In the genomic region with DNA sequence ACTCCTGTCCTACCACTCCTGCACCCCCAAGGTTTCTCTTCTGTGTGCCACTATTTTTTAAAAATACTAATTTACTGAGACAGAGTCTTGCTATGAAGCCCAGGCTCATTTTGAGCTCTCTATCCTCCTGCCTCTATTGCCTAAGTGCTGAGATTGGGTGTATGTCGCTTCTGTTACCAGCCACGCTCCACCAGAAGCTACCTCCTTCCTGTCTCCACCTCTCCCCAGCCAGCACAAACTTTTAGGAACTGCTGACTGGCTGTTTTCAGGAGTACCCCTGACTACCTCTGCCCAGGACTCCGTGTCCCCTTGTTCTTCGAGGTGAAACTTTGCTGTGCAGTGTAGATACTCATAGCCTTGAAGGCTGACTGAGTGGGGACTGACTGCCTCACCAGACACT, we compare ENCODE assay signal across 8 mouse cellular contexts. TPM values are rescaled to one million over a fixed set of nuclear protein-coding genes. Genes with fewer than 3 reads are reported as not detected.
DNase-seq lines count a peak whose midpoint lies in the region; ATAC-seq and TF ChIP-seq lines count a peak whose summit lies in the region.
"Not testable (repeated sequence)": the region's sequence is repeated elsewhere in the genome, so short reads cannot be mapped to it uniquely, and the experiment has no call there.

No protein-coding gene starts in this region.

- H3K4me3 ChIP-seq in forebrain, embryonic 12.5 days (replicated peaks); heart, embryonic 15.5 days; limb, embryonic 13.5 days; lung, embryonic 15.5 days; midbrain, embryonic 16.5 days (ENCODE audit: low read depth, low read length); stomach, embryonic 16.5 days (replicated peaks; ENCODE audit: low read length): not testable (repeated sequence)

- ATAC-seq in Patski, result peak; percentile 14
- ATAC-seq in forebrain, embryonic 12.5 days (ENCODE audit: low FRiP score), result peak; percentile 5; the same call in 1 of the 2 replicates
- ATAC-seq in heart, embryonic 15.5 days (replicated peaks; ENCODE audit: insufficient number of reproducible peaks, insufficient read depth, low FRiP score, low read depth), result peak; percentile 5
- peak; percentile 55 for ATAC-seq in inflammation-experienced regulatory T-cells, adult 6 months
- peak; percentile 8; the same call in 1 of the 2 replicates for ATAC-seq in limb, embryonic 13.5 days (ENCODE audit: low FRiP score, low read depth)
- ATAC-seq in lung, embryonic 15.5 days (ENCODE audit: borderline replicate concordance, extremely low read depth, low FRiP score, low TSS enrichment), result peak; percentile 2; the same call in 1 of the 2 replicates
- ATAC-seq in midbrain, embryonic 16.5 days, result peak; percentile 16; the same call in 1 of the 2 replicates
- ATAC-seq in stomach, embryonic 16.5 days (ENCODE audit: insufficient read depth, low FRiP score), result peak; percentile 12; the same call in 1 of the 2 replicates

- TF ChIP-seq CTCF in Patski (IDR thresholded peaks at IDR 0.05), result not testable (repeated sequence)

- not testable (repeated sequence) for DNase-seq in Patski (ENCODE audit: low read depth, low spot score)

- H3K4me1 ChIP-seq in forebrain, embryonic 12.5 days; heart, embryonic 15.5 days (replicated peaks); limb, embryonic 13.5 days; lung, embryonic 15.5 days; midbrain, embryonic 16.5 days (ENCODE audit: control insufficient read depth, insufficient read depth, low read length); stomach, embryonic 16.5 days (ENCODE audit: control insufficient read depth, insufficient read depth, low read length): not testable (repeated sequence)

- CTCF ChIA-PET in Patski (lab: Charles Lee), result interaction anchor here (18.9 to 29.7 kb wide), 3 partner anchors 14 to 57 kb away, joined by 518 to 1630 read pairs (median 545); a partner anchor contains a TSS

- in situ Hi-C loops in Patski (cut with MboI; ENCODE audit: low pct_unique_long_range_greater_than_20kb), result not testable (repeated sequence)

- POLR2A ChIA-PET in Patski (lab: Charles Lee), result interaction anchor here (1.5 to 7.0 kb wide), 6 partner anchors 13 to 43 kb away, joined by 3 to 58 read pairs (median 10); no protein-coding TSS in a partner anchor

- H3K9me3 ChIP-seq in forebrain, embryonic 12.5 days, result peaks cover 24% of the 10 kb centered on the region
- H3K9me3 ChIP-seq in heart, embryonic 15.5 days (replicated peaks), result peaks cover 10% of the 10 kb centered on the region
- H3K9me3 ChIP-seq in limb, embryonic 13.5 days, result peaks cover 22% of the 10 kb centered on the region
- H3K9me3 ChIP-seq in lung, embryonic 15.5 days; midbrain, embryonic 16.5 days (replicated peaks; ENCODE audit: control insufficient read depth, low read length, poor library complexity, severe bottlenecking); stomach, embryonic 16.5 days (replicated peaks; ENCODE audit: control insufficient read depth, low read length): not testable (repeated sequence)

- WGBS in forebrain, embryonic 12.5 days, result no CpG with 5 or more reads among the region's 4 CpGs
- 60% methylated on average over 1 of the region's 4 CpGs for WGBS in heart, embryonic 15.5 days
- WGBS in limb, embryonic 13.5 days, result 90% methylated on average over 1 of the region's 4 CpGs
- WGBS in lung, embryonic 15.5 days, result no CpG with 5 or more reads among the region's 4 CpGs
- WGBS in midbrain, embryonic 16.5 days, result no CpG with 5 or more reads among the region's 4 CpGs
- WGBS in stomach, embryonic 16.5 days, result no CpG with 5 or more reads among the region's 4 CpGs

- H3K9ac ChIP-seq in forebrain, embryonic 12.5 days; heart, embryonic 15.5 days; limb, embryonic 13.5 days; lung, embryonic 15.5 days; midbrain, embryonic 16.5 days (ENCODE audit: low read depth, low read length); stomach, embryonic 16.5 days (ENCODE audit: low read length): not testable (repeated sequence)

- H3K4me2 ChIP-seq in forebrain, embryonic 12.5 days; heart, embryonic 15.5 days; limb, embryonic 13.5 days (replicated peaks); lung, embryonic 15.5 days; midbrain, embryonic 16.5 days (ENCODE audit: low read length); stomach, embryonic 16.5 days (ENCODE audit: low read depth, low read length): not testable (repeated sequence)

- not testable (repeated sequence) for H3K27ac ChIP-seq in forebrain, embryonic 12.5 days; heart, embryonic 15.5 days; limb, embryonic 13.5 days; lung, embryonic 15.5 days; midbrain, embryonic 16.5 days (ENCODE audit: low read length); stomach, embryonic 16.5 days (ENCODE audit: low read length)

- H3K36me3 ChIP-seq in forebrain, embryonic 12.5 days (replicated peaks); heart, embryonic 15.5 days; lung, embryonic 15.5 days; midbrain, embryonic 16.5 days (ENCODE audit: control insufficient read depth, insufficient read depth, low read length); stomach, embryonic 16.5 days (ENCODE audit: control insufficient read depth, insufficient read depth, low read length): not testable (repeated sequence)
- peaks cover 12% of the 10 kb centered on the region for H3K36me3 ChIP-seq in limb, embryonic 13.5 days

- not testable (repeated sequence) for H3K27me3 ChIP-seq in Patski; forebrain, embryonic 12.5 days; heart, embryonic 15.5 days; limb, embryonic 13.5 days; lung, embryonic 15.5 days; midbrain, embryonic 16.5 days (ENCODE audit: control insufficient read depth, insufficient read depth, low read depth, low read length); stomach, embryonic 16.5 days (ENCODE audit: control insufficient read depth, insufficient read depth, low read length)

RNA-seq across cellular contexts. Expression of a gene that starts 59.9 kb away (rescaled TPM):
- polyA plus RNA-seq in Patski (2021), result 32.3 TPM
- polyA plus RNA-seq in forebrain, embryonic 12.5 days (2016; fragmentation: Nextera tagmentation; extraction: Ambion mirVana), result 16.8 and 17.8 TPM in 2 replicates
- 10.9 and 12.0 TPM in 2 replicates for polyA plus RNA-seq in heart, embryonic 15.5 days (2015; fragmentation: Nextera tagmentation; extraction: Ambion mirVana)
- polyA plus RNA-seq in inflammation-experienced regulatory T-cells, adult 6 months (2017; shearing (Covaris generic)), result 10 to 100 TPM; 25.9 to 49.0 (median 44.6) TPM
- polyA plus RNA-seq in limb, embryonic 13.5 days (2015; fragmentation: Nextera tagmentation; extraction: Ambion mirVana), result 16.8 and 17.3 TPM in 2 replicates
- 11.3 and 12.8 TPM in 2 replicates for polyA plus RNA-seq in lung, embryonic 15.5 days (2015; fragmentation: Nextera tagmentation; extraction: Ambion mirVana)
- 19.0 and 19.4 TPM in 2 replicates for polyA plus RNA-seq in midbrain, embryonic 16.5 days (2015; fragmentation: Nextera tagmentation; extraction: Ambion mirVana)
- polyA plus RNA-seq in stomach, embryonic 16.5 days (2015; fragmentation: Nextera tagmentation; extraction: Ambion mirVana), result 14.6 and 15.3 TPM in 2 replicates

Comparison
In these comparisons a context has a peak if more than half of its experiments do, and no peak if none do; other contexts are left out.
1. ATAC-seq: peak in every context shown above with its lines; median percentile 55 in inflammation-experienced regulatory T-cells, adult 6 months; 16 in midbrain, embryonic 16.5 days; 14 in Patski; 12 in stomach, embryonic 16.5 days; 8 in limb, embryonic 13.5 days; 5 in forebrain, embryonic 12.5 days; 5 in heart, embryonic 15.5 days; 2 in lung, embryonic 15.5 days.